Mouse (Mus musculus) cerebellum, adult 2 months (tissue): ENCODE measurements at regions not wholly inside any gene's neighbourhood (a gene's known extent, or its start where the extent isn't known, plus 50 kb on each side); places are given as distances from the start of the nearest gene placed in this dataset.
"Not testable (repeated sequence)": the region's sequence is repeated elsewhere in the genome, so short reads cannot be mapped to it uniquely, and the experiment has no call there.

ENCODE experiments used
- DNase-seq, 2 experiments: peaks; one replicate each; pipeline ENCODE4 v3.0.0; 2021
- H3K27ac ChIP-seq: fragments of 200-500 bp; 2 replicates; pipeline ENCODE4 v1.5.1; 2012; ENCODE audit warnings: low read length, control low read depth, inconsistent platforms; ENCODE audit not compliant: insufficient read depth
- H3K27me3 ChIP-seq: fragments of 200-500 bp; 2 replicates; pipeline ENCODE4 v1.6.1; 2012; ENCODE audit warnings: inconsistent platforms, mild to moderate bottlenecking, low read length, moderate library complexity; ENCODE audit not compliant: control insufficient read depth, insufficient read depth
- H3K4me1 ChIP-seq: fragments of 200-500 bp; 2 replicates; pipeline ENCODE4 v1.6.1; 2011; ENCODE audit warnings: low read length; ENCODE audit not compliant: control insufficient read depth, insufficient read depth
- H3K4me3 ChIP-seq: fragments of 200-500 bp; replicated peaks from 2 replicates; pipeline ENCODE3; 2011; ENCODE audit warnings: mild to moderate bottlenecking, low read depth, low read length, control low read depth; ENCODE audit not compliant: insufficient read depth
- CTCF ChIP-seq: fragments of 200-500 bp; IDR thresholded peaks from 2 replicates; pipeline ENCODE4 v1.5.1; 2011; ENCODE audit warnings: low read depth, mild to moderate bottlenecking, control low read depth, low read length, moderate library complexity, borderline replicate concordance; ENCODE audit not compliant: insufficient read depth
- POLR2A ChIP-seq: fragments of 200-500 bp; IDR thresholded peaks from 2 replicates; pipeline ENCODE4 v1.6.1; 2011; ENCODE audit warnings: low read length, control low read depth, borderline replicate concordance; ENCODE audit not compliant: insufficient read depth
- WGBS: fragments of 180-500 bp; shearing (Covaris S2); methylation state at CpG from one replicate; pipeline ENCODE4 v1.1.7; 2018; 5-methylcytosine and 5-hydroxymethylcytosine counted together

DNA sequence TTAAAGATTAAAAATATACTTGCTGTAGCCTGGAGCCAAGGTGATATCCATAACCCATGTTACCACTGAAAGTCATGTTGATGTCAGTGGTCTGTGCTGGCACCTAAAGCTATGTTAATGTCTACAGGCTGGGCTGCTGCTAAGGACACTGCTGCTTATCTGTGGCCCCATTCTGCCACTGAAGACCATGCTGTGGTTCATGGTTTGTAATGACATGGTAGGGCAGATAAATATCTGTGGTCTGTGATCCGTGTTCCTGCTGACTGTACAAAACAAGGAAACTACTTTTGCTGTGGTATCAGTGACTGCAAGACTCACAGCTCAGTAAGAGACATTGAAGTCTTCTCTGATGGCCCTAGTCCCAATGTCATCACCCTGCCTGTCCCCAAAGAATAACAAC, 245.7 kb downstream of the Slco4c1 start:
- H3K4me3 ChIP-seq: no peak overlapping the region
- 95% methylated on average over 1 of the region's 1 CpGs for WGBS
- no peak for DNase-seq

DNA sequence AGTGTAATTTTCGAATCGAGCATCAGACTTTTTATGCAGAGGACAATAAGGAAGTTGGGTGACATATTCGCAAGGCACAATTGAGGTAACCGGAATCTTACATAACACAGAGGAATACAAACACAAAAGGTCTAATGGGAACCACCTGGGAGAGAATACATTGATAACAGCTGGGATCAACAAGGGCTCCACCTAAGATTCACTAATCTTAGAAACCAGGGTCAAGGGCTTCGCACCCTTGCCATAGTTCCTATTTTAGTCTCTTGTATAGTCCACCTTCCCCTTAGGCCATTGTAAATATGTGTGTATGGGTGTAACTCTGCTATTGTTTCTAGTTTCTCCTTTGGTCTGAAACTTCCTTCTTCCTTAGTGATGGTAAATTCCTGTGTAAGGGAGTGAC, 246.6 kb downstream of the Slco4c1 start:
- not testable (repeated sequence) for H3K27me3 ChIP-seq, H3K27ac ChIP-seq, H3K4me1 ChIP-seq, DNase-seq, H3K4me3 ChIP-seq
- WGBS: 91% methylated on average over 5 of the region's 5 CpGs

More for the DNA sequence above, 245.7 kb downstream of the Slco4c1 start:
- H3K27ac ChIP-seq: no peak overlapping the region
- H3K27me3 ChIP-seq: no peaks in the 10 kb centered on the region
- H3K4me1 ChIP-seq: no peaks in the 10 kb centered on the region
- TF ChIP-seq POLR2A (no peak), CTCF (no peak)

GRCm38 (mm10) chr1:96596141-96596540, 275.8 kb downstream of the Slco4c1 start:
- 92% methylated on average over 3 of the region's 3 CpGs for WGBS
- no peak for DNase-seq
- no peak for TF ChIP-seq CTCF
- no peak for TF ChIP-seq POLR2A

GRCm38 (mm10) chr1:96569281-96569680, 302.7 kb downstream of the Slco4c1 start:
- Histone ChIP-seq H3K4me3 (no peak overlapping the region), H3K27me3 (no peaks in the 10 kb centered on the region), H3K27ac (no peak overlapping the region), H3K4me1 (no peaks in the 10 kb centered on the region)
- DNase-seq: no peak
- TF ChIP-seq CTCF (no peak), POLR2A (no peak)

More at GRCm38 (mm10) chr1:96596141-96596540, 275.8 kb downstream of the Slco4c1 start:
- no peaks in the 10 kb centered on the region for H3K27me3 ChIP-seq
- no peaks in the 10 kb centered on the region for H3K4me1 ChIP-seq
- H3K4me3 ChIP-seq: no peak overlapping the region
- no peak overlapping the region for H3K27ac ChIP-seq

- Histone ChIP-seq H3K4me1 (no peaks in the 10 kb centered on the region), H3K27ac (no peak overlapping the region), H3K27me3 (no peaks in the 10 kb centered on the region), H3K4me3 (no peak overlapping the region)
- WGBS: 46% methylated on average over 3 of the region's 3 CpGs
- TF ChIP-seq POLR2A: no peak
- TF ChIP-seq CTCF: no peak
- no peak for DNase-seq
Measured at GRCm38 (mm10) chr1:96563279-96563910, 308.6 kb downstream of the Slco4c1 start.

DNA sequence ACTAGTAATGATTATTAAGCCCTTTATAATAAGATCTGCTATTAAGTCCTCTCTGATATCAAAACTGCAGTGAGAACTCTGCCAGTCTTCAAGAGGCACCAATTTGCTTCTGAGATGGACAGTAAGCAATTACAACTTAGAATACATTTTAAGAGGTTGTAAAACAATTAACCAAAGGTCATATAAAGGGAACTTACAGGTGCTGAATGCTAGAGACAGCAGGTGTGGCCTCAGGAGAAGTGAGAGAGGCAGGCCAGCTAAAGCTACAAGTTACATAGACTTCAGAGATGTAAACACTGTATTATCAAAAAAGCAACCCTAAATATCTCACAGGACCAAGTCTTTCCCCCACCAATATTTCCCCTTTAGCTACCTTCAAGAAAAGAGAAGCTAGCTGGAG, 315.7 kb downstream of the Slco4c1 start:
- H3K27ac ChIP-seq: no peak overlapping the region
- H3K27me3 ChIP-seq: no peaks in the 10 kb centered on the region
- H3K4me1 ChIP-seq: no peaks in the 10 kb centered on the region
- no peak for DNase-seq
- TF ChIP-seq POLR2A (no peak), CTCF (no peak)
- no peak overlapping the region for H3K4me3 ChIP-seq

DNA sequence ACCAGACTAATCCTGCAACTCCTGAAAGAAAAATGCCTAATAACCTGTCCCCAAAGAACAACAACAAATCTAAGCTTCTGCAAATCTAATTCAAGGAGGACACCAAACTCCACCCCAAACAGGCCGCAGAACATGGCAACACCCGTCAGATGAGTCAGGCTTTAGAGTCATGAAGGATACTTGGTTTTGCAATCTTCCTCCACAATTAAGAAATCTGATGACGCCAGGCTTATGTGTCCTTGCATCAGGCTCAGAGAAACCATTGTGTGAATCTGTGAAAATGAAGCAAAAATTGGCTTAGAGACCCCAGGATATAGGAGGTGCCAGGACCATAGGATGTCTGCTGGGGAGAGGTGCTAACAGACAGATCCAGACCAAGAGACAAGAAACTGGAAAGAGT, 352.6 kb downstream of the Slco4c1 start:
- DNase-seq: no peak
- Histone ChIP-seq H3K4me1 (no peaks in the 10 kb centered on the region), H3K27me3 (no peaks in the 10 kb centered on the region), H3K4me3 (no peak overlapping the region), H3K27ac (no peak overlapping the region)
- no peak for TF ChIP-seq POLR2A
- no peak for TF ChIP-seq CTCF
- WGBS: 93% methylated on average over 3 of the region's 3 CpGs

DNA sequence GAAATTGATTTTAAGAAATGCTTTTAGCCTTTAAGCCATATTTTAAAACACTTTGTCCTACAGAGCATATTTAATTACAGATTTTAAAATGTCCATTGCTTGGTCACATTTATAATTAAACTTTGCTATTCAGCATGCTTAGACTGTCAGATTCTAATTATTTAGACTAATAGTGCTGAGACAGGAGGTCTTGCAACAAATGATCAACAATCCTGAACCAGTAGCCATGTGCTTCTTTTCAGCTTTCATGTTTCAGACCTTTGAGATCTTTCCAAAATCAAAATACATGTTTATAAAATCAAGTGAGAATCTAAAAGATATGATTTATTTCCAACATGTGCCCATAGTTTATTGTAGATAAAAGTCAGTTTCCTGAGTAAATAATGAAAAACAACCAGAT, 371.0 kb downstream of the Slco4c1 start:
- no peak for DNase-seq
- TF ChIP-seq CTCF (no peak), POLR2A (no peak)
- no peak overlapping the region for H3K4me3 ChIP-seq

More for the DNA sequence above, 371.0 kb downstream of the Slco4c1 start:
- Histone ChIP-seq H3K4me1 (no peaks in the 10 kb centered on the region), H3K27ac (no peak overlapping the region), H3K27me3 (no peaks in the 10 kb centered on the region)
